Mouse (Mus musculus) E14TG2a.4 (cell line): ENCODE data around the gene Wdr60.

Source experiments
- H3K27me3 ChIP-seq: 2 replicates; pipeline ENCODE4 v1.6.1; 2014; ENCODE audit warnings: low read length, control low read depth; ENCODE audit not compliant: insufficient read depth
- H3K36me3 ChIP-seq: 2 replicates; pipeline ENCODE4 v1.6.1; 2014; ENCODE audit warnings: low read length, control low read depth; ENCODE audit not compliant: insufficient read depth
- H3K4me1 ChIP-seq: replicated peaks from 2 replicates; pipeline ENCODE4 v1.6.1; 2014; ENCODE audit warnings: low read depth, low read length, control low read depth
- H3K4me3 ChIP-seq: replicated peaks from 2 replicates; pipeline ENCODE4 v1.5.1; 2014; ENCODE audit warnings: mild to moderate bottlenecking, low read length
- H3K9me3 ChIP-seq: 2 replicates; pipeline ENCODE4 v1.6.1; 2014; ENCODE audit warnings: low read length, control low read depth
- CTCF ChIP-seq: conservative IDR thresholded peaks from 2 replicates; pipeline ENCODE4 v1.5.1; 2014; ENCODE audit warnings: low read length
- NANOG ChIP-seq: IDR thresholded peaks from 2 replicates; pipeline ENCODE4 v1.6.1; 2014; ENCODE audit warnings: borderline replicate concordance, low read length, mixed read lengths
- POU5F1 ChIP-seq: IDR thresholded peaks from 2 replicates; pipeline ENCODE4 v1.6.1; 2014; ENCODE audit warnings: low read length, borderline replicate concordance

Gene Wdr60

DNA sequence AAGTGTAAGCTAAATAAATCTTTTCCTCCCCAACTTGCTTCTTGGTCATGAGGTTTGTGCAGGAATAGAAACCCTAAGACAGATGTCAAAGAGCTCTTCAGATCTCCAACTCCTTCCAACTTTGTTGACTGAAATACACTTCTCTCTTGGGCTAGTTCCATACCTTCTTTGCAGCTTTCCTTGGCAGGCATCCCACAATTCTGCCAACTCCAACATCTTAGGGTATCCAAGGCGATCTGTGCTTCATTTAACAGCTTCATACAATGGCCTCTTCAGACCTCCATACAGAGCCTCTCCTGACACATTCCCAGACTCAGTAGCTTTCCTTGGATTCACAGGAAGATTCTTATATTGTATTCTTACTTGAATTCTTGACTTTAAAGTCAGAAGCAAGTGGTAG is 10.9 kb upstream of the Wdr60 start:
- no peaks in the 10 kb centered on the region for H3K36me3 ChIP-seq
- TF ChIP-seq POU5F1 = no peak
- no peak for TF ChIP-seq CTCF
- TF ChIP-seq NANOG = no peak
- no peaks in the 10 kb centered on the region for H3K9me3 ChIP-seq

GRCm38 (mm10) chr12:116271071-116271470 is 8.2 kb upstream of the Wdr60 start:
- H3K36me3 ChIP-seq = no peaks in the 10 kb centered on the region
- H3K4me3 ChIP-seq = no peak overlapping the region
- peaks cover 4% of the 10 kb centered on the region; the same call in 1 of the 2 replicates for H3K27me3 ChIP-seq
- TF ChIP-seq NANOG (no peak), POU5F1 (no peak), CTCF (no peak)
- no peaks in the 10 kb centered on the region for H3K4me1 ChIP-seq
- no peaks in the 10 kb centered on the region for H3K9me3 ChIP-seq

More for the DNA sequence above, 10.9 kb upstream of the Wdr60 start:
- H3K4me1 ChIP-seq = no peaks in the 10 kb centered on the region
- H3K4me3 ChIP-seq = no peak overlapping the region
- H3K27me3 ChIP-seq = no peaks in the 10 kb centered on the region

GRCm38 (mm10) chr12:116270538-116270937 is 7.7 kb upstream of the Wdr60 start:
- H3K36me3 ChIP-seq = no peaks in the 10 kb centered on the region
- peaks cover 4% of the 10 kb centered on the region; the same call in 1 of the 2 replicates for H3K27me3 ChIP-seq
- no peaks in the 10 kb centered on the region for H3K9me3 ChIP-seq
- TF ChIP-seq POU5F1 (no peak), NANOG (no peak), CTCF (no peak)
- no peak overlapping the region for H3K4me3 ChIP-seq
- H3K4me1 ChIP-seq = no peaks in the 10 kb centered on the region

DNA sequence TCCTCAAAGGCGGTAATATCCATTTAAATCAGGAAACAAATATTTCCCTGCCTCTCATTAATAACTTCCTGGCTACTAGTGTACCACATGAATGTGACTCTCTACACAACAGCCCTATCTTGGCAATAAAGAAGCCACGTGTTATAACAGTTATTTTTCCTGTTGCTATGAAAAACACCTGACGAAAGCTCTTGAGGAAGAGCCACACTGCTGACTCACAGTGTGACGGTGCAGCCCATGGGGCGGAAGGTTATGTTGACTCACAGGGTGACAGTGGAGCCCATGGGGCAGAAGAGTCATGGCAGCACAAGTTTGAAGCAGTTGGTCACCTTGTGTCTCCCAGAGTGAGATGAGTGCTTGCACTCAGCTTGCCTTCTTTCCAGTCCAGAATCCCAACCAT is 6.6 kb upstream of the Wdr60 start:
- TF ChIP-seq NANOG (no peak), CTCF (no peak), POU5F1 (no peak)
- H3K36me3 ChIP-seq = no peaks in the 10 kb centered on the region
- no peaks in the 10 kb centered on the region for H3K4me1 ChIP-seq
- H3K27me3 ChIP-seq = peaks cover 10% of the 10 kb centered on the region
- H3K9me3 ChIP-seq = no peaks in the 10 kb centered on the region
- no peak overlapping the region for H3K4me3 ChIP-seq

DNA sequence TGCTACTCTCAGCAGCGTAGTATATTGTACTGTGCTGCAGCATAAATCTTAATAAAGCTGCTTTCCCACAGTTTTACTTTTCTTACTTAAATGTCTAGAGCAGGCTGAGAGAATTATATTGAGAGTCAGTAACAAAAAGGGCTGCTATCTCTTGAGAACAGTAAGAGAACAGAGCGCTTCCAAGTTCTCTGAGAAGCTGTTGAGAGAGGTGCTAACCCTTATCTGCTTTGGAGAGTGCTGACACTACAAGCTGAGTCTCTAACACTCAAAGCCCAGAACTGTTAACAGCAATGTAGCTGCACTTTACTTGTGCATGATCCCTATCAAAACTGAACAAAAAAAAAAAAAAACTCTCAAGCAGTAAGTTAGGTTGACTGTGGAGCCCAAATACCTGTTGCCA is 2.5 kb upstream of the Wdr60 start:
- TF ChIP-seq NANOG (no peak), POU5F1 (no peak), CTCF (no peak)
- Histone ChIP-seq H3K36me3 (no peaks in the 10 kb centered on the region), H3K9me3 (no peaks in the 10 kb centered on the region), H3K27me3 (peaks cover 13% of the 10 kb centered on the region), H3K4me3 (no peak overlapping the region), H3K4me1 (peaks cover 4% of the 10 kb centered on the region; the same call in 1 of the 2 replicates)

DNA sequence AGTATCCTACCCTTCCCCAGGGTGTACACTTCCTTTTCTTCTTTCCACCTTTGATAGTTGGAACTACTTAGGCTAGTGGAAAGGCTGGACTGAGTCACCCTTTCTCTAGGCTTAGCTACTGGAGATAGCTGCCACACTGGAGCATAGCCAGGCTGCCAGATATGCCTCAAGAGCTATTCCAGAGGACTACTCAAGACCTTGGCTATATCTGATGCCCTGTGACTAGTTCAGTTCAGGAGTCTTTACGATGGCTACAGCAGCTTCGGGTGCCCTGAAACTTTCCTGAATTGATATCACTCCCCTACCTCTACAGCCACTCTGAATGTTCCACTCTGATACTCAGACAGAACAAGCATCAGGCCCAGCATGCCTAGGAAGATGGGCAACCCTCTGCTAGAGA is 1.9 kb upstream of the Wdr60 start:
- no peak overlapping the region for H3K4me3 ChIP-seq
- peaks cover 13% of the 10 kb centered on the region for H3K27me3 ChIP-seq
- H3K36me3 ChIP-seq = no peaks in the 10 kb centered on the region
- TF ChIP-seq CTCF = no peak
- no peak for TF ChIP-seq NANOG
- no peak for TF ChIP-seq POU5F1
- peaks cover 4% of the 10 kb centered on the region; the same call in 1 of the 2 replicates for H3K4me1 ChIP-seq
- no peaks in the 10 kb centered on the region for H3K9me3 ChIP-seq

- Histone ChIP-seq H3K4me1 (peaks cover 4% of the 10 kb centered on the region; the same call in 1 of the 2 replicates), H3K4me3 (no peak overlapping the region), H3K27me3 (no peaks in the 10 kb centered on the region), H3K9me3 (no peaks in the 10 kb centered on the region), H3K36me3 (no peaks in the 10 kb centered on the region)
- no peak for TF ChIP-seq CTCF
- TF ChIP-seq POU5F1 = no peak
- TF ChIP-seq NANOG = no peak
These were observed 4.5 kb downstream of the Wdr60 start for GRCm38 (mm10) chr12:116258321-116258720.

DNA sequence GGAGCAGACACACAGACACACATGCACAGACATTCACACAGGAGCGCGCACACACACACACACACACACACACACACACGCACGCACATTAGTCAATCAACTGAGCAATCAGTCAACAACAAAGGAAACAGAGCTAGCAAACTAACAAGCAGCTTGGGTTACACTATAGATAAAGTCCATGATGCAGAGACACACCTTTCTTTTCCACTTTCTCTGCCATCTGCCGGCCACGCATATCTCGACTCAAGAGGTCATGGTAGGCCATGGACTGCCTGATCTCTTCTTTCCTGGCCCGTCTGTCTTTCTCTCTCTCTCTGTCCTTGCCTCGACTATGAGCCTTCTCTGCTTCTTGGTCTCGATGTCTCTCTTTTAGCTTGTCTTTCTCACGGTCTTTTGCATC is 7.2 kb downstream of the Wdr60 start:
- no peaks in the 10 kb centered on the region for H3K9me3 ChIP-seq
- no peak for TF ChIP-seq NANOG
- no peak for TF ChIP-seq POU5F1
- TF ChIP-seq CTCF = no peak
- no peaks in the 10 kb centered on the region for H3K27me3 ChIP-seq
- no peaks in the 10 kb centered on the region for H3K4me1 ChIP-seq
- H3K36me3 ChIP-seq = no peaks in the 10 kb centered on the region
- H3K4me3 ChIP-seq = no peak overlapping the region

GRCm38 (mm10) chr12:116254652-116255051 is 8.2 kb downstream of the Wdr60 start:
- no peaks in the 10 kb centered on the region for H3K9me3 ChIP-seq
- no peak for TF ChIP-seq CTCF
- TF ChIP-seq NANOG = no peak
- no peak for TF ChIP-seq POU5F1
- no peak overlapping the region for H3K4me3 ChIP-seq
- H3K4me1 ChIP-seq = no peaks in the 10 kb centered on the region
- no peaks in the 10 kb centered on the region for H3K27me3 ChIP-seq
- H3K36me3 ChIP-seq = no peaks in the 10 kb centered on the region
